Mouse (Mus musculus): ENCODE measurements at regions not wholly inside any gene's neighbourhood (a gene's known extent, or its start where the extent isn't known, plus 50 kb on each side); places are given as distances from the start of the nearest gene placed in this dataset.

- no peak for ATAC-seq
Measured at GRCm38 (mm10) chr7:124455659-124456058, 473.0 kb downstream of the Hs3st4 start.

DNA sequence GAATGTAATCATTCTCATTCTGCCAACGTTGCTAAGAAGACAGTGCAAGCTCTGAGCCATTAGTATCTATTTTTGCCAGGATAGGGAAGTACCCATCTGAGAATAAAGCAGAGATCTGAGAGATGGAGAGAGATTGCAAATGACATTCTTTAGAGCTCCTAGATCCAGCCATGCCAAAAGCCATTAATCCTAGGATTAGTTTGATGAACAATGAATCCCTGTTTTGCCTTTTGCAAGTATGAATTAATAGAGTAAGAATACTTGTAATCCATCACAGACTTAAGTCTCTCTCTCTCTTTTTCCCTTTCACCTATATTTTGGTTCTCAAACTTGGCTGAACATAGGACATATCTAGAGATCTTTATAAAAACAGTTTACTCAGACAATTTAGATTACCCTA, 504.7 kb downstream of the Hs3st4 start:
- no peak for ATAC-seq

- ATAC-seq, result no peak
Measured at GRCm38 (mm10) chr7:124491109-124491793, 508.6 kb downstream of the Hs3st4 start.

DNA sequence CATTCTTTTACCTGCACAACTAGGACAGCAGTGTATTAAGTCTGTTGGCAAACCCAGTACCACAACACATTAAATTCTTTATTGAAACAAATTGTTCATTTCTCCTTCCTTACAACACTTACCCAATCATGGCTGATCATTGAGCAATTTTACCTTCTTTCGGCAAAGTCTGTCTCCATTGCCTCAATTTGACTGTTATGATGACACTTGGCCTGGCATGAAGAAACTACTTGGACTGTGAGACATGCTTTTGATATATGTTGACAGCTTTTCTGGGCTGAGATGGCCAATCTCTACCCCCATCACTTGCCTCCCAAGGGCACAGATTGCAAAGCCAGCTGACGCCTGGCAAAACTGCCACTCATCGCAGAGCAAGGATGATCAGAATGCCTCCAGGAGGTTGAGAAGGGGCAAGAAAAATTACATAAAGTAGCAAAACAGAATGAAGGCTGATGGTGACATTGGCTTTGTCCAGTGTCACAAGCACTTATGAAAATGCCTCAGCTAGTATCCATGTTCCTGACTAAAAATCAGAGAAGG, 509.3 kb downstream of the Hs3st4 start:
- ATAC-seq, result no peak

DNA sequence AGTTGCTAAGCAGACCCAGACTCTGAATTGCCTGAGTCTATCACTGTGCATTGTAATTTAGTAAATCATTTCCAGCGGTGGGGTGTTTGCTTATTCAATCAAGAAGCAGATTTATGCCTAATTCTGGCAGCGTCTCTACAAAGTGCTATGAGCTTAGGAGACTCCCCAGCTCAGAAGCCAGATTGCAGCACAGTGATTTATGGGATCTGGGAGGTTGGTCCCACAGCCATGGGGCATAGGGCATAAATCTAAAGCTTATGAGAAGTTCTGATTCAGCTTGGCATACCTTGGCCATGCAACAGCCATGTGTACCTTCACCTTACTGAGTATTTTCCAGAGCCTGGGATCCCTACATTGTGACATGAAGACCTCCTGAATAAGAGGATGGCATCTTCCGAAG, 518.0 kb downstream of the Hs3st4 start:
- no peak for ATAC-seq

DNA sequence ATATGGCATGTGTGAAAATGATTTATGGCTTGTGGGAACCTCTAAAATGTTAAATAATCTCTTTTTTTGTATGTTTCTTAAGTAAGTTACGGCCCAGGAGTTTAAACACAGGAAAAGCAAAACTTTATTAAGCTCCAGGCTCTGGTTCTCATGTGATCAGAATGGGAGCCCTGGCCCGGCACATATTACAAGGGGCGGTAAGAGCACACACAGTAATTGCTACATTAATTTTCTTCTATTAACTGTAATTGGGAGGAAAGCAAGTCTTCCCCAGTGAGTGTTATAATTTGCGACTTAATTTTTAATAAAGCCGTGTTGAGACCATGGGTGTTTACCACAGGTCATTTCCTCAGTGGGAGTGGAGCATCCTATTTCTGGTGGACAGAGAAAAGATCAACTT, 520.1 kb downstream of the Hs3st4 start:
- no peak for ATAC-seq

- ATAC-seq, result no peak
Measured at GRCm38 (mm10) chr7:124549038-124549437, 566.4 kb downstream of the Hs3st4 start.

DNA sequence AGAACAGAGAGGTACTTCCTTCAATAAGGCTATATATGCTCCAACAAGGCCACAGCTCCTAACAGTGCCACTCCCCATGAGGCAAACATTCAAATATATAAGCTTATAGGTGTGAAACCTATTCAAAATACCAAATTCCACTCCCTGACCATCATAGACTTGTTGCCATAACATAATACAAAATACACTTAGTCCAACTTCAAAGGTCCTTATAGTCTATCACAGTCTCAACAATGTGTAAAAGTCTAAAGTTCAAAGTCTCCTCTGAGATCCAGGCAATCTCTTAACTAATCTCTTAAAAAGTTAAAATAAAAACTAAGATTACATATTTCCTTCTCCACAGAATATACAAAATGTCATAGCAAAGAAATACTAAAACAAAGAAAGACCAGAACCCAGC, 574.5 kb downstream of the Hs3st4 start:
- ATAC-seq, result no peak

DNA sequence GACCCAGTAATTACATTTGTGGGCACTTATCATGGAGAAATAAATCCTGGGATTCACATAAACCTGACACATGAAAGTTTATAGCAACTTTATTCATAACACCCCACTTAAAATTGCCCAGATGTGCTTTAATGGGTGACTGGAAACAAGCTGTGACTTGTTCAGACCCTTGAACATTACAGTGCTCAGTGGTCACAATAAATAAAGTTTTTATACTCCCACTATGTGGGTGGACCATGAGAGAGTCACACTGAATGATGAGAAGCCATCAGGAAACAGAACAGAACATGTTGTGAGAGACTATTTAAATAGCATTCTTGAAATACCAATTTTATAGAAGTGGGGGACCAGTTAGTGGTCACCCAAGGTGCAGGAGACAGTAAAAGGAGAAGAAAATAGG, 588.1 kb downstream of the Hs3st4 start:
- ATAC-seq, result no peak

DNA sequence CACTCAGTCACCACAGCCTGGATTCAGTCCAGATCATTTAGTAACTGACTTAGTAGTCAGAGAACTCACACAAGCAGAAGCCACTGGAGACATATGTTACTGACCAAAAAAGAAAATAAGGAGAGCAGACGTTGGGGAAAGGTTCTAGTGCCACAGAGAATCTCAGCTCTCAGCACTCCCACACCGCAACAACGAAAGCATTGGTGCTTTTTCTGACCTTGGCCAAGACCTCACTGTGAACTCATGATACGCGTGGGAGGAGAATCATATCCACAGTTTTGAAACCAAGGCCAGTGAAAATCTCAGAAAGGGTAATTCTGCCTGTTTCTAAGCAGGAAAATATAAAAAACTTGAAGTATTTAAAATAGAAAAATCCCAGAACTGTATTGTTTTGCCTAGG, 591.0 kb downstream of the Hs3st4 start:
- ATAC-seq, result no peak

GRCm38 (mm10) chr7:124581342-124581741, 598.7 kb downstream of the Hs3st4 start:
- no peak for ATAC-seq

DNA sequence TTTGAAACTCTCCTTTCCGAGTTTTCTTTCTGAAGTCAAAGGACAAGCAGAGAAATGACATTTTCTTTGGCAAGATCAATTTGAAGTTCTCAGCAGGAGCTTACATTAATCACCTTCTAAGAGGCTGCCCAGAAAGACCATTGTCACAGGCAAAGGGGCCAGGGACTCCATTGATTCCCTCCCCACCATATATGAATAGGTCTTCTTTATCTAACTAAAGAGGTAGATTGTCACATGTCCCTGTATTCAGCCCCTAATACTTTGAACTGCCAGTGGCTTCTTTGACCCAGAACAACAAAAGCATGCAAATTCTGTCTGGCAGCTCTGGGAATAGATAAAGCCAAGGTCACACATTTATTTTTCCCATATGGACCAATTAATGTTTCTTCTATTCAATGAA, 602.6 kb downstream of the Hs3st4 start:
- no peak for ATAC-seq

DNA sequence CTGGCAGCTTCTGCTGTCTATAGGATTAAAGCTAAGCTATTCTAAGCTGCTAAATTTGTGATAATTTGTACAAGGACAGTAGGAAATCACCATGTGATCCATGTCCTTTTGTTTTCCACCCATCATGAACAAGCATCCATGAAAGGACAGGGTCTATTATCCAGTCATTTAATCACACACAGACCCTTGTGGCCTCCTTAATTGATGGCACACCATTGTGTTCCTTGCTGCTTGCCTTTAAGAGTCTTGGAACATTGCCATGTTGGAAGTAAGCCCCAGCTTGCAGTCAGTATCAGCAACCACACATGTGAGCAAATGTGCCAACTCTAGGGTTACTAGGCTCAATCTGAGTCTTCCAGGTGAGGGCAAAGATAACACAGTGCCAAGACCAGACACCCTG, 608.7 kb downstream of the Hs3st4 start:
- no peak for ATAC-seq

DNA sequence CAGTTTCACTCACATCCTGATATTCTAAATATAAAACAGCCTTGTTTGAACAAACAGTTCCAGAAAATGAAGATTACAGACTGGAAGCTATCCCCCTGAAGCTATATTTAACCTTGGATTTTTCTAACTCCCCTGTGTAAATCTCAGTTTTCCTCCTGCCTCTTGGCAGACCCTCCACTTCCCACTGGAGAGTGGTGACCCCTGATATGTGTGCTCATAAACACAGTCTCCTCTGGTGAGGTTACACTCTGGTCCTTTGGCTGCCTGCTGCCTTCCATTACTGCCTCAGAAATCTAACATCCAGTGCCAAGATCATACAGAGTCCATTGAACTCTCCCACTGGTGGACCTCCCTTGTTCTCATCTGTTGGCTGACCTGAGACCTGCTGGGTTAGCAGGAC, 610.8 kb downstream of the Hs3st4 start:
- ATAC-seq, result no peak

- ATAC-seq, result no peak
Measured at GRCm38 (mm10) chr7:124600767-124601166, 618.1 kb downstream of the Hs3st4 start.

DNA sequence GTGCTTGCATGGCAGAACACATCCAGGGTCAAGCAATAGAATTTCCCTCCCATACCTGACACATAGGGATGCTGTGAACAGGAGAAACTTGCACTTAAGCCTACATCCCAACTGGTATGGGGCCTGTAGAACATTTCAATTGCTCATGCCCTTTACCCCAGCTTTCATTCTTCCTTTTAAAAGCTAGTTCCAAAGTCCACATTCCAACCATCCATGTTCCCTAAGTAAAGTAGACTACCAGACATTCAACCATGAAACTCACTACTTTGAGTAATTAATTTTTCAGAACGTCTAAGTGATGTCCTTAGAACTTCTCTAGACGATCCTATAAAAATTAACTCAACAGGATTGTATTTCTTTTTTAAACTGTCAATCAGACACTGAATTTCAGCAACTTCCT, 621.9 kb downstream of the Hs3st4 start:
- no peak for ATAC-seq

DNA sequence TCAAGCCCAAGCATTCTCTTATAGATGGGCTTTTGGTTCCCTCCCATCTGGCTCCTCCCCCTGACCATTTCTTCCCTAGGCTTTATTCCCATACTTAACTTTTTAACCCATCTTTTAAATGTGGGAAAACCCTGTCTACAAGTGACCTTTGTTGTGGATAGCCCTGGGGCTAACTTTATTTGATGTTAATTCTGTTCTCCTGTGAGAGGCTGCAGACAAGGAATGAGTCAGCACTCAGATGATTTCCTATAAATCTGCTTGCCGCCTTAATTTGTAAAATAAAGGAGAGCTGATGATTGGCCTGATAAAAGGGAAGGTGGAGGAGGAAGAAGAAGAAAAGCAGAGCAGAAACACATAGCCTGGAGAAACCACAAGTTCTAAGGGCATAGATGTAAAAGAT, 623.3 kb downstream of the Hs3st4 start:
- no peak for ATAC-seq

- no peak for ATAC-seq
Measured at GRCm38 (mm10) chr7:124607061-124607460, 624.4 kb downstream of the Hs3st4 start.

- no peak for ATAC-seq
Measured at GRCm38 (mm10) chr7:124610437-124610836, 627.8 kb downstream of the Hs3st4 start.

GRCm38 (mm10) chr7:124647131-124647530, 664.5 kb downstream of the Hs3st4 start:
- ATAC-seq, result no peak

GRCm38 (mm10) chr7:124667180-124667968, 684.7 kb downstream of the Hs3st4 start:
- no peak for ATAC-seq

DNA sequence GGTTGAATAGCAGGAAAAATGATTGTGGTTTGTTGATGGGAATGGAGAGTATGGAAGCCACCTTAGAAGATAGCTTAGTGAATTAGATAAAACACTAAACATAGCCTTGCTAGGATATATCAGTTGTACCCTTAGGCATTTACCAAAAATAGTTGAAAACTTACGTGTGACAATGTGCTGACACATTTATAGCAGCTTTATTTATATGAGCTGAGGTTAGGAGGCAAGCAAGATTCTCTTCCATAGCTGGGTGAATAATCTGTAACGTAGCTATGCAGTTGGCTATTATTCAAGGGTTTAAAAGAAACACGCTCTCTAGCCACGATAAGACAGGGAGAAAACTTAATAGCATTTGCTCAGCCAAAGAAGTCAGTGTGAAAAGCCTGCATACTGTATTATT, 685.4 kb downstream of the Hs3st4 start:
- no peak for ATAC-seq

GRCm38 (mm10) chr7:124670477-124670876, 687.8 kb downstream of the Hs3st4 start:
- no peak for ATAC-seq

DNA sequence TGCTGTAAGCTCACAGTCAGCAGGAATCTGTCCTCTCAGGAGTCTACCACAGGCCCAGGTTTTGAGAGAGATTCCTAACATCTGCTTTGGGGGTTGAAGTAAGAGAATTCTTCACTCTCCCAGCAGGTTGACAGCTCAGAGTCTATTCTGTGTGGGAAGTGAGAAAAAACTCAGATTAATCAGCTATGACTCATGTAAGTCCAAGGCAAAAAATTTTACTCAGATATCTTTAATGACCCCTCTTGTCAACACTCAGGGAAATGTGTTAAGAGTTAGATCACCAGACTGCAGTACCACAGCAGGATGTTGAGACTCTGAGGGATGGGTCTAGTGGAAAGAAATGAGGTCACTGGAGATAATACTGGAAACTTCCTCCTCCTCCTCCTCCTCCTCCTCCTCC, 688.4 kb downstream of the Hs3st4 start:
- no peak for ATAC-seq

Measured in inflammation-experienced regulatory T-cells, adult 6 months (primary cell).